Mouse (Mus musculus): ENCODE results near the gene Skap1. TPM values are rescaled to one million over a fixed set of nuclear protein-coding genes. Genes with fewer than 3 reads are reported as not detected.

Gene Skap1
- total and polyA plus RNA-seq, 3 experiments = not detected

- no peaks in the 10 kb centered on the region for H3K79me2 ChIP-seq (ENCODE audit: control insufficient read depth, insufficient read depth, low read length, poor library complexity)
- no peaks in the 10 kb centered on the region for H3K36me3 ChIP-seq (ENCODE audit: control insufficient read depth in 1 of 2, insufficient read depth in 2 of 2, low read length in 2 of 2)
- H3K9ac ChIP-seq (ENCODE audit: control insufficient read depth, low read depth, low read length, poor library complexity, severe bottlenecking) = no peak overlapping the region
- H3K27ac ChIP-seq (ENCODE audit: control insufficient read depth, low read depth, low read length) = no peak overlapping the region
- TF ChIP-seq JUND (IDR thresholded peaks at IDR 0.05; ENCODE audit: low read depth, low read length) (no peak), ZC3H11A (IDR thresholded peaks at IDR 0.05; ENCODE audit: low read depth, low read length) (no peak), KAT2A (conservative IDR thresholded peaks at IDR 0.05; ENCODE audit: low read depth, low read length) (no peak), ZMIZ1 (IDR thresholded peaks at IDR 0.05; ENCODE audit: low read depth, low read length) (no peak), TCF12 (IDR thresholded peaks at IDR 0.05; ENCODE audit: low read depth, low read length) (no peak), MAX (IDR thresholded peaks at IDR 0.05; ENCODE audit: low read length) (no peak), POLR2A (IDR thresholded peaks at IDR 0.05; ENCODE audit: control insufficient read depth in 1 of 2, insufficient read depth in 1 of 2, low read depth in 1 of 2, low read length in 2 of 2, poor library complexity in 1 of 2) (no peak), MYC (IDR thresholded peaks at IDR 0.05; ENCODE audit: low read depth, low read length) (no peak), ETS1 (IDR thresholded peaks at IDR 0.05; ENCODE audit: low read depth, low read length) (no peak), ELF1 (IDR thresholded peaks at IDR 0.05; ENCODE audit: low read depth, low read length) (no peak), POLR2AphosphoS5 (IDR thresholded peaks at IDR 0.05; ENCODE audit: borderline replicate concordance, low read depth, low read length) (no peak), NELFE (IDR thresholded peaks at IDR 0.05; ENCODE audit: low read depth, low read length) (no peak), ZKSCAN1 (IDR thresholded peaks at IDR 0.05; ENCODE audit: low read depth, low read length) (no peak), UBTF (IDR thresholded peaks at IDR 0.05; ENCODE audit: borderline replicate concordance, insufficient read depth, low read depth, low read length) (no peak), USF1 (IDR thresholded peaks at IDR 0.05; ENCODE audit: low read depth, low read length) (no peak), GABPA (IDR thresholded peaks at IDR 0.05; ENCODE audit: low read depth, low read length) (no peak), MAFK (IDR thresholded peaks at IDR 0.05; ENCODE audit: borderline replicate concordance, low read depth, low read length) (no peak), TAL1 (IDR thresholded peaks at IDR 0.05; ENCODE audit: low read length) (no peak), GATA1 (IDR thresholded peaks at IDR 0.05; ENCODE audit: low read depth, low read length) (no peak)
- H3K4me1 ChIP-seq (ENCODE audit: control insufficient read depth in 1 of 2, insufficient read depth in 2 of 2, low read length in 2 of 2) = no peaks in the 10 kb centered on the region
- DNase-seq (ENCODE audit: low read depth, low spot score) = no peak
- peaks cover 11 to 15% of the 10 kb centered on the region in 2 experiments for H3K27me3 ChIP-seq (ENCODE audit: control insufficient read depth in 1 of 2, insufficient read depth in 2 of 2, low read length in 2 of 2)
- no peaks in the 10 kb centered on the region for H3K9me3 ChIP-seq (replicated peaks; ENCODE audit: insufficient read depth, low read length)
- no peak overlapping the region for H3K4me3 ChIP-seq (ENCODE audit: control insufficient read depth in 1 of 2, insufficient read depth in 1 of 2, low read depth in 2 of 2, low read length in 2 of 2)
Observed at GRCm38 (mm10) chr11:96645538-96646037, 181.2 kb downstream of the Skap1 start.

- TF ChIP-seq MAX (IDR thresholded peaks at IDR 0.05; ENCODE audit: low read length) (no peak), USF2 (IDR thresholded peaks at IDR 0.05; ENCODE audit: borderline replicate concordance in 1 of 2, insufficient read depth in 1 of 2, low read depth in 1 of 2, low read length in 2 of 2) (no peak), GABPA (IDR thresholded peaks at IDR 0.05; ENCODE audit: low read depth, low read length) (no peak), UBTF (IDR thresholded peaks at IDR 0.05; ENCODE audit: borderline replicate concordance, insufficient read depth, low read depth, low read length) (no peak), SMC3 (IDR thresholded peaks at IDR 0.05; ENCODE audit: low read depth, low read length) (no peak), TBP (IDR thresholded peaks at IDR 0.05; ENCODE audit: low read depth, low read length) (no peak), NELFE (IDR thresholded peaks at IDR 0.05; ENCODE audit: low read depth, low read length) (no peak), MYB (IDR thresholded peaks at IDR 0.05; ENCODE audit: low read depth, low read length) (no peak), BHLHE40 (IDR thresholded peaks at IDR 0.05; ENCODE audit: borderline replicate concordance, low read depth, low read length) (no peak), TCF12 (IDR thresholded peaks at IDR 0.05; ENCODE audit: low read depth, low read length) (no peak), NRF1 (IDR thresholded peaks at IDR 0.05; ENCODE audit: insufficient read depth, low read depth, low read length, poor library complexity, severe bottlenecking) (no peak), MEF2A (IDR thresholded peaks at IDR 0.05; ENCODE audit: extremely low read depth, insufficient replicate concordance, low read depth, low read length, poor library complexity, severe bottlenecking) (no peak), ELF1 (IDR thresholded peaks at IDR 0.05; ENCODE audit: low read depth, low read length) (no peak), CHD2 (IDR thresholded peaks at IDR 0.05; ENCODE audit: low read length) (no peak), ETS1 (IDR thresholded peaks at IDR 0.05; ENCODE audit: low read depth, low read length) (no peak), CTCF (IDR thresholded peaks at IDR 0.05 in 2 of 3, conservative IDR thresholded peaks at IDR 0.05 in 1 of 3; ENCODE audit: control insufficient read depth in 1 of 3, insufficient read depth in 1 of 3, low read depth in 2 of 3, low read length in 3 of 3, poor library complexity in 1 of 3, severe bottlenecking in 1 of 3) (no peak), TAL1 (IDR thresholded peaks at IDR 0.05; ENCODE audit: low read length) (no peak), CHD1 (IDR thresholded peaks at IDR 0.05; ENCODE audit: low read depth, low read length) (no peak)
- no peaks in the 10 kb centered on the region for H3K9me3 ChIP-seq (replicated peaks; ENCODE audit: insufficient read depth, low read length)
Observed at GRCm38 (mm10) chr11:96651848-96652247, 187.5 kb downstream of the Skap1 start.

More at GRCm38 (mm10) chr11:96651848-96652247, 187.5 kb downstream of the Skap1 start:
- H3K79me2 ChIP-seq (ENCODE audit: control insufficient read depth, insufficient read depth, low read length, poor library complexity) = no peaks in the 10 kb centered on the region
- H3K27me3 ChIP-seq (ENCODE audit: control insufficient read depth in 1 of 2, insufficient read depth in 2 of 2, low read length in 2 of 2) = peaks cover 9 to 14% of the 10 kb centered on the region in 2 experiments
- no peak overlapping the region for H3K9ac ChIP-seq (ENCODE audit: control insufficient read depth, low read depth, low read length, poor library complexity, severe bottlenecking)
- H3K4me3 ChIP-seq (ENCODE audit: control insufficient read depth in 1 of 2, insufficient read depth in 1 of 2, low read depth in 2 of 2, low read length in 2 of 2) = no peak overlapping the region
- DNase-seq (ENCODE audit: low read depth, low spot score) = no peak
- H3K27ac ChIP-seq (ENCODE audit: control insufficient read depth, low read depth, low read length) = no peak overlapping the region
- no peaks in the 10 kb centered on the region for H3K36me3 ChIP-seq (ENCODE audit: control insufficient read depth in 1 of 2, insufficient read depth in 2 of 2, low read length in 2 of 2)
- no peaks in the 10 kb centered on the region for H3K4me1 ChIP-seq (ENCODE audit: control insufficient read depth in 1 of 2, insufficient read depth in 2 of 2, low read length in 2 of 2)
